Mouse (Mus musculus): ENCODE measurements around the gene Hif3a.

Hif3a gene

DNA sequence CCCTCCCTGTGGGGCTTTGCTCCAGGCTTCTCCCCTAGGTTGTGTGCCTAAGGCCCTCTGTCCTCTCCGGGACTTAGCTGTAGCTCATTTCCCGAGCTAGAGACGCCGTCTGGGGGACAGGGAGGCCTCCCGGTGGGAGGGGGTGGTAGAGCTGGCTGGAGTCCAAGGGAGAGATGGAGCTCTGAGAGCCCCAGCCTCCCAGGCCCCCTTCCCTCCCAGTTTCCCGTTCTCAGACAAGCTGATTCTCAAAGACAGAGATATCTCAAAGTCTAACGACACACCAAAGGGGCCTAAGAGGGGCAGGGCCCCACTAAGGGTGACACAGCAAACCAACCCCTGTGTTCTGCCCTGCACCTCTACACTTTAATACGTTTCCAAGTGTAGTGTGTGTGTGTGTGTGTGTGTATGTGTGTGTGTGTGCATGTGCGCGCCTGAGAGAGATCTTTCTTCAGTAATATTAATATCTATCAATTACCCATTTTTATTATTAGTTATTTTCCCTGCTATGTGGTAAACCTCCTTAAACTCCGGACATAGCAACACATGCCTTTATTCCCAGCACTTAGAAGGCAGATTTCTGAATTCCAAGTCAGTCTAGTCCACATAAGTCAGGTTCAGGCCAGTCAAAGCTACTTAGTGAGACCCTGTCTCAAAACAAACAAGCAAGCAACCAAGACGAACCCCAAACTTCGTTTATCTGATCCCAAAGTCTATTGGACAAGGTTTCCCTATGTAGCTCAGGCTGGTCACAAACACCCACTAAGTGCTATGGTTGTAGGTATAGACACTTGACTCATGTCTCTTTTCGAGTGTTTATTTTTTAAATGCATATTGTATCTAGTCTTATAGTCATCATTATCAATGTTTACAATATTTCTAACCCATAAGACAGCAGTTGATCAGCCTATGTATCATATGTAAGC lies 5.4 kb downstream of the Hif3a start:
- peak; percentile 50 for DNase-seq

DNA sequence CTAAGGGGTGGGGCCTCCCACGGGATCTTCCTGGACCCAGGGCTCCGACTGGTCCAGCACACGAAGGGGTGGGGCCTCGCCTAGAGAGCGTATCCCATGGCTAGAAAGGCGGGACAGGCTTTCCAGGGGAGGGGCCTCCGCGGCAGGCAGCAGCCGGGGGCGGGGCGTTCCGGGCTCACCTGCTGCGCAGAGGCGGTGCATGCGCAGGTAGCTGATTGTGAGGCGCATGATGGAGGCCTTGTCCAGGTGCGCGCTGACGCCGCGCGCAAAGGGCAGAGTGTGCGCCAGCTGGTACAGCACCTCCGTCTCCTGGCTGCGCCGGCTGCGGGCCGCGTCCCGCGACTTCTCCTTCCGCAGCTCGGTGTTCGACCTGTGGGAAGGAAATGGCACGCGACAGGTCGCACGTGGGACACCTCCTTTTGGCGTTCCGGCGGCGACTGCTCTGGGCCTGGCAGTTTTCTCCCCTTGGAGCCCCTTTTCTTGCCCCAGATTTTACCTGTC lies 6.1 kb downstream of the Hif3a start:
- DNase-seq, result peak; percentile 87

DNA sequence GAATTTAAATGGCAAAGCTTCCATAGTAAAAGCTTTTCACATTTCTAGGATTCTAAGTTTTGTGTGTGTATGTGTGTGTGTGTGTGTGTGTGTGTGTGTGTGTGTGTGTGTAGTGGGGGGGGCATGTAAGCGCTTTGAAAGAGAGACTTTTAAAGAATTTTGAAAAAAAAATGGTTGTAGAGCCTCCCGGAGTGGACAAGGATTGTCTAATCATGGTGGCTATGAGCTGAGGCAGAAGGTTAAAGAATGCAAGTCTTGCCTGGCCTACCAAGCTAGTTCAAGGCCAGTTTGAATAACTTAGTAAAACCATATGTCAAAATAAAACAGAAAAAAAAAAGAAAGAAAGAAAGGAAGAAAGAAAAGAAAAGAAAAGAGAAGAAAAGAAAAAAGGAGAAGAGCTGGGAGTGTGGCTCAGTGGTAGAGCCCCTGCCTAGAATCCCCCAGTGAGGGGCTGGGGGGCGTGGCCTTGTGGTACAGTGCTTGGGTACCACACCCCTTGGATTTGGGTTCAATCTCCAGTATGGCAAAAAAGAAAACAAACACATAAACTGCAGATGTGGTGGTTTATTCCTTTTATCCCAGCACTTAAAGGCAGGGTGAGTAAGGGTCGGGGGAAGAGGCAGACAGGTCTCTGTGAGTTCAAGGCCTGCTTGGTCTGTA lies 6.8 kb downstream of the Hif3a start:
- DNase-seq, result peak; percentile 5

DNA sequence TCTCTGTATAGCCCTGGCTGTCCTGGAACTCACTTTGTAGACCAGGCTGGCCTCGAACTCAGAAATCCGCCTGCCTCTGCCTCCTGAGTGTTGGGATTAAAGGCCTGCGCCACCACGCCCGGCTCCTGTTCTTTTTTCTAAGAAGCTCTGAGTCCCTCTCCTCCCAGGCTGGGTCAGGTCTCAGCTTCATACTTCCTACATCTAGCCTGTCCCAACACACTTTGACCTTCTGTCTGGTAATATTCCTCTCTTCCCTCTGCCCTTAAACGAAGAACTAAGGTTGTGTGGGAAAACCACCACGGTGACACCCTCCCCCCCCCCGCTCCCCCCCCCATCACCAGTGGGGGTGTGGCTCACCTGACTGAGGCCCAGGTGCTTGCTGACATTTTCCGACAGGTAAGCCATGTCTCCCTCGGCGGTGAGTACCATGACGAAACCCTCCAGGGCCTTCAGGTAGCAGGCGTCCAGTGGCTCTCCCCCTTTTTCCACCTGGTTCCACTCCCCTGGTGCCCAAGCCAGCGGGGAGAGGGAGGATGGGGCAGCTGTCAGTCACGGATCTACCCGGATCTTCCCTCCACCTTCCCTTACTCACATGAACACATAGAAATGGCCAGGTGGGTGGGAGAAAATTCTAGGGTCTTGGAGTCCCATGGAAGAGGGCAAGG lies 7.8 kb downstream of the Hif3a start:
- no peak for DNase-seq

DNA sequence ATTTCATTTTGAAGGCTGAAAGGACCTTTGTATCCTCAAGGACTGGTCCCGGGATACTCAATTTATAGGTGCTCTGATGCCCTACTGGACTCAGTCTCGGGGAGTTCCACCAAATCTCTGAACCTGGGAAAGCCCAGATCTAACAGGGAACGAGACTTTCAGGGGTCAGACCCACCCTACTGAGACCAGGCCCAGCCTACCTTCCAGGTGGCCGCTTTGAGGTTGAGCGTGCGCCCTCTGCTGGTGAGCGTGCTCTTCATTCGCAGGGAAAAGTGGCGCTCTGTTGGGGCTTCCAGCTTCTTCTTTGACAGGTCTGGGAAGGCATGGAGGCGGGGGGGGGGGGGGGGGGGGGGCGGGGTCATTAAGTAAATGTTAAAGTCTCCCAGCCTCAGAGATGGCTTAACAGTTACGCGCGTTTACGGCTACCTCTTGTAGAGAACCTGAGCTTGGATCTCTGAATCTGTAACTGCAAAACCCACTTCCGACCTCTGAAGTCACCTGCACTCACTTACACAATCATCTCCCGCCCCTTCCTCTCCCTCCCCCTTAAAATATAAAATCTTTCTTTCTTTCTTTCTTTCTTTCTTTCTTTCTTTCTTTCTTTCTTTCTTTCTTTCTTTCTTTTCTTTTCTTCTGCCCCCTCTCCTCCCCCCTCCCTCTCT lies 11.2 kb downstream of the Hif3a start:
- DNase-seq, result peak; percentile 86

DNA sequence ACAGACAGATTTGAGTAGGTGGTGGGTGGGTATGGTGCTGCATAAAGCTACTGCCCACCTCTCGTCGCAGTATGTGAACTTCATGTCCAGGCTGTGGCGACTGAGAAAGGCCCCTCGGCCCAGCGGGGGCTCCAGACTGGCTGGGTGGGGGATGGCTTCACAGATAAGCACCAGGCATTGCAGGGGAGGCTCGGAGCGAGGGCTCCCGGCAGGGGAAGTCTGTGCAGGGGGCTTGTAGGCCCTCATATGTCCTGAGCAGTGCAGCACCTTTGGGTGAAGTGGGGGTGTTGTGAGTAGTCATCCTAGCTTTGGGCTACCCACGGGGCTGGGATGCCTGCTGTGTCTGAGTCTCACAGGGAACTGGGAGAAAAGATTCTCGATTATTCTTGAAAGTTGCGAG lies 11.7 kb downstream of the Hif3a start:
- DNase-seq, result no peak

DNA sequence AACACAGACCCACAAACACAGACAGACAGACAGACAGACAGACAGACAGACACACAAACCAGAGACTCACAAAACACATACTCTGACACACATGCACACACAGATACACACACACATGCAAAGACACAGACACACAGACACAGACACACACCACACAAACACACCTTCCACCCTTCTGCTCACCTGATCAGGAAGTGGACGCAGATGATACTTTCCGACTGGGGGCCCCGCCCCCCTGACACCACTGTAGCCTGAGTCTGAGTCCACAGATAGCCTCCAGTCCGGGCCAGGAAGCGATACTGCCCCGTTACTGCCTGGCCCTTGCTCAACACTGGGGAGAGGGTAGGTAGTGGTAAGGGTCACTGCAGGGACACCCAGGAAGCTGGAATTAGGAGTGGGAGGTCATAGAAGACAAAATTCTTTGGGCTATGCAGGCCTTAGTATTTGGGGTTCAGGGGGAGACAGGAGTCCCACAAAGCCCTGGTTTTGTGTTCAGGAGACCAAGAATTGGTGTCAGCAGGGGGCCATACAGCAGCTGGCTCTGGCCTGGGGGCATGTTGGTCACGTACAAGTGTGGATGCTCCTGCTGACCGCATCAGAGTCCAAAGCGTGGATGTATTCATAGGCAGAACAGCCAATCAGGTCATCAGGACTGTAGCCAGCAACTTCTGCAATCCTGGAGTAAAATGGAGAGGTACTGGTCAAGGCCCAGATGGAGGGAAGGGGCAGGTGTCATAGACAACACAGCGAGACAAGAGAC lies 13.6 kb downstream of the Hif3a start:
- DNase-seq, result no peak

DNA sequence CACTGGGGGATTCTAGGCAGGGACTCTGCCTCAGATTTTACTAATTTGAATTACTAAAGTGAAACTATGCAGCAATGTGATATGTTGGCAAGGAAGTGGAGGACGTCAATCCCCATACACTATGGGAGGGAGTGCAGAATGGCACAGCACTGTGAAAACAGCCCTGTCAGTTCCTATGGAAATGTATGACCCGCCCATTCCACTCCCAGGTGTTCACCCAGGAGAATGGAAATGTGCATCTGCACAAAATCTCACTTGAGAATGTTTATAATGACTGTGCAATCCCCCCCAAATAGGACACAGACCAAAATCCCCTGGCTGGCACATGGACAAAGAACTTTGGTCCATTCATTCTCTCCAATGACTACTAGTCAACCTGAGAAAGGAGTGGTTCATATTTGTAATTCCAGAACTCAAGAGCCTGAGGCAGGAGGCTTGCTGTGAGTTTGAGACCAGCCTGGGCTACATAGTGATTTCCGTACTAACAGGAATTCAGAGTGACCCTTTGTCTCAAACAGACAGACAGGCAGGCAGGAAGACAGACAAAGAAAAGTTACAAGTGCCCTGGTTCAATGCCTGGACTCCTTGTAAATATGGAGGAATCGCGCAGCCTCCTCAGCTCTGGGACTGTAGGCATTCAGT lies 15.1 kb downstream of the Hif3a start:
- DNase-seq, result no peak

DNA sequence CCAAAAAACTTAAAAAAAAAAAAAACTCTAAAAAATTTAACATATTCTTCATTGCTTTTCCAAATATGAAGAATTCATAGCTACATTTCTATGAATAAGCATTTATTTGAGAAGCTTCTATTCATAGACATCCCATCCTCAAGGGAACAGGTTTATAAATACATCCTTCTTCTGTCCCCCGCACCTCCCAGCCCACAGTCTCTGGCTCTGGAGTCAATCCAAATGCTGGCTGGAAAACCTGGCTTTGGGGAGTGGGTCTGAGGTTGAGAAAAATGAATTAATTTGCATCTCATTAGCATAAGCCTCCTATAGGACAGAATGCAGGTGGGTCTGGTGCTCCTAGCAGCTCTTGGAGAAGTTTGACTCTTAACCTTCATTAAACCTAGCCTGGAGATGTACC lies 16.5 kb downstream of the Hif3a start:
- DNase-seq, result no peak

DNA sequence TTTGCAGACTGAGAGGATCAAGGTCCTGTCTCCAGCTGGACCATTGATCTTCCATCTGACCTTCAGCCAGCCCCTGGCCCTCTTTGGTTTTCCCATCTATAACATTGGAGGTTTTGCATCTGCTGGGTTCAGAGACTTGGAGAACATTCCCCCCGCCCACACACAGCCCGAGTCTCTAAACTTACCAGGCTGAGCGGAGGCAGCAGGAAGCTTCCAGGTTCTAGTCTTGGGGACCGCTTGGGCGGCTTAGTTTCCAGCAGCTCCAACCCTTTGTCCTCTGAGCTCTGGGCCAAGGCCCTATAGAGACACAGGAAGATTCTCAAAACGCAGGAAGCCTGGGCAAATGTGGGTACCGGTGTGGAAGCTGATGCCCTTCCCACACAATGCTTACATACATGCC lies 22.9 kb downstream of the Hif3a start:
- no peak for DNase-seq

DNA sequence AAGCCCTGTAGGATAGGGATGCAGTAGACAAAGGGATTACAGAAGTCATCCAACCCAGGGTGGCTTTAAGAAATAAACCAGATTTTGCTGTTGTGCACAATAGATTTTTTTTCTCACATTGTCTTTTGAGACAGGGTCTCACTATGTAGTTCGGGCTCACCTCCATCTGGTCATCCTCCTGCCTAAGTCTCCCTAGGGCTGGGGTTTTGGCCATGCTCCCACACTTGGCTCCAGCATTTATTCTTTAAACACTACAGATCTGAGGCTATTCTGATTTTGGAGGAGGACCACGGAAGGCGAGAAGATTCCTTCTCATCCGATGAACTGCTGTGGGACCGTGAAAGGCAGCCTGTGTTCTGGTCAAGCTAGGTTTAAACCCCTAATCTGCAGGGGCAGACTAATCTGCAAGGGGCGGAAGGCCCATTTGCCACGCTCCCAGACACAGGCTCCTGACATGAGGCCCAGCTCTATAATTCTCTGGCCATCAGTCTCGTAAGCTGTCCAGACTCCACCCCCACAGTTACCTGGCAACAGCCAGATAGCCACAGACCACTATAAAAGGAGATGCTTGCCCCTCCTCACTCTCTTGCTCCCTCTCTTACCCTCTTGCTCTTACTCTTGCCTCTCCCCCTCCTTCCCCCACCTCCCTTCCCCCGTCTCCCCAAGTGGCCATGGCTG lies 24.1 kb downstream of the Hif3a start:
- no peak for DNase-seq

DNA sequence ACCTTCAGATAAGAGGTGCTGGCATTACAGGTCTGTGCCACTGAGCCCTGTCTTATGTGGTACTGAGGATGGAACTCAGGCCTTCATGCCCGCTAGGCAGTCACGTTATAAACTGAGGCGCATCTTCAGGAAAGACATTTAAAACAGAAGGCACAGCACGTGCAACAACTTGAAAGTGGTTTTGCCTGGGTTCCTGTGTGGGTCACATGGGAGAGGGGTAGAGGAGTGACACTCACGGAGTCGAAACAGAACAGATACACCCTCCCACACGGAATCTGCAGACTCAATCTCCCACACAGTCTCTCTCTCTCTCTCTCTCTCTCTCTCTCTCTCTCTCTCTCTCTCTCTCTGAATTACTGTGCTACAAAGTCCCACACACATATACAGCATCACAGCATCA lies 32.0 kb downstream of the Hif3a start:
- DNase-seq, result no peak

DNA sequence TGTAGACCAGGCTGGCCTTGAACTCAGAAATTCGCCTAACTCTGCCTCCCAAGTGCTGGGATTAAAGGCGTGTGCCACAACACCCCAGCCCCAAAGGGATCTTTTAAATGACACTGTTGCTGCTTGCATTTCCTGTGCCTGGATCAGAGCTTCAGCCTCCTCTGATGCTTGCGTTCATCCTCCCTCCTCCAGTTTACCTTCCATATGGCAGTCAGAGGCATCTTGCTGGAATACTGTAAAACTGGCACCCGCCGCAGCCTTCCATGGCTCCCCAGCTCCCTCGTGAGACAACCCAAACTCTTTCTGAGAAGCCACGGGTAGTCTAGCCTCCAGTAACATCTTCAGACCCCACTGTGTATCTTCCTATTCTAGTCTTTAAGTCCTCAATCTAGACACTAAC lies 33.3 kb downstream of the Hif3a start:
- DNase-seq, result no peak

DNA sequence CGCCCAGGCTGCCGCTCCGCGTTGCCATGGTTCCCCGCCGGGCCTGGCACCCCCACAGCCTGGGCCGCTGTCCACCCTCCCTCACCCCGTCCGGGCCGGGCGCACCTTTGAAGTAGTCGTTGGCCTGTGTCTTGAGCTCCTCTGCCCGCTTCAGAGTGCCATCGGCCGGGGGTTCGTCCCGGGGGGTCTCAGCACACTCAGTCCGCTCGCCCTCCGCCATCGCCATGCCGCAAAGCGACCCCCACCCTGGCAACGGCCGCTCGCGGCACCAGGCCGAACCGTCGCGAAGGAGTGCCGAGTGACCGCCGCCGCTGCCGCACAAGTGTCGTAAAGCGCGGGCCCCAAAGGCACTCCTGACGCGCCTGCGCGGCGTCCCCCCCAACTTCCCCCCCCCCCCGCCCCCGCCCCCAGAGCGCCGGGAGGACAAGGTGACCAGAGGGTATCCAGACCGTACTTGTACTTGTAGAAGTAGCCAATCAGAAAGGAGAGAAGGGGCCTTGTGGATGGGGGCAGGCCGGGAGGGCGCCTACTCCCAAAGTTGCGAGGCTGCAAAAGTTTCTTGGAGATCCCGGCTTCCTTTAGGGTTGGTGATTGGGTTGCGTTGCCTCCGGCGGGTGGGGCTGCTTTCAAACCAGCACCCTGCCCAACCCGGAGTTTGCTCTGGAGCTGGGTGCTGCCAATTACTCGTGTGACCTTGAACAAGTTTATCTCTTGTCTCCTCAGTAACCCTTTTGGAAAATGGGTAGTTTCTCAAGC lies 34.5 kb downstream of the Hif3a start, which contains the start of gene Ppp5c:
Gene Ppp5c, minus strand, starts transcription at position 337 of the 756 bp plus-strand sequence.
- peak; percentile 97 for DNase-seq

DNA sequence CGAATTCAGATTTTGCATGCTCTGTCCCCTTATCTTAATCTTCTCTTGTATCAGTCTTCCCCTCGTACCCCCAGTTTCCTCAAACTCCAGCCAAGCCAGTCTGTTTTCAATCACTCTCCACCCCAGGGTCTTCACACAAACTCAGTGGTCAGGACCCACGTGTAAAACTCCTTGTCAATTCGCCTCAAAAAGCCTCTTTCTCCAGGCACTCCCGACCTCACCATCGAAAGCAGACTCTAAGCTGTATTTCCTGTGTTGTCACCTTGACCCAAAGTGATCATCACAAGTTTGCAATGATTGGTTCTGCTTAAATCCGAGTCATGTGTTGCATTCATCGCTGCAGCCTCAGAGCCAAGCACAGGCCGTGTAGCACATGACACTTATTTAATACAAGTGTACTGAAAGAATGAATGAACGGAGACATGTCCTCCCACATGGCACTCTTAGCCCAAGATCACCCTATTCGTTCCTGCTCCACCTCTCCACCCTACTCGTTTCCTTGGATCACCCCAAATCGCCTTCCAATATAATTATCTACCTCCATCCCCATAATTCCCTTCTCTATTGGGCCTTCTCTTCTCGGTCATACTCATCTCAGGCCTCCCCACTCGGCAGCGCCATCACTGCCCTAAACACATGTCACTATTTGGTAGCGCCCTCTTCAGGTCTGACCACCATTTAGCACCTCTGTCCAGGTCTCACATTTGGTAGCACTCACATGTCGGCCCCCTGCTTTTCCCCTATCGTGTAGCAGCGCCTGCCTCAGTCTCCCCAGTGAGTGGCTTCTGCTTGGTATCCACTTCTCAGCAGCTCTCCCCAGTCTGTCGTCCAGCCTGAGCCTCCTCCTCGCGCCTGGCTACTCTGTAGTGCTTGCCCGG lies 35.3 kb downstream of the Hif3a start:
- DNase-seq, result peak; percentile 84

DNA sequence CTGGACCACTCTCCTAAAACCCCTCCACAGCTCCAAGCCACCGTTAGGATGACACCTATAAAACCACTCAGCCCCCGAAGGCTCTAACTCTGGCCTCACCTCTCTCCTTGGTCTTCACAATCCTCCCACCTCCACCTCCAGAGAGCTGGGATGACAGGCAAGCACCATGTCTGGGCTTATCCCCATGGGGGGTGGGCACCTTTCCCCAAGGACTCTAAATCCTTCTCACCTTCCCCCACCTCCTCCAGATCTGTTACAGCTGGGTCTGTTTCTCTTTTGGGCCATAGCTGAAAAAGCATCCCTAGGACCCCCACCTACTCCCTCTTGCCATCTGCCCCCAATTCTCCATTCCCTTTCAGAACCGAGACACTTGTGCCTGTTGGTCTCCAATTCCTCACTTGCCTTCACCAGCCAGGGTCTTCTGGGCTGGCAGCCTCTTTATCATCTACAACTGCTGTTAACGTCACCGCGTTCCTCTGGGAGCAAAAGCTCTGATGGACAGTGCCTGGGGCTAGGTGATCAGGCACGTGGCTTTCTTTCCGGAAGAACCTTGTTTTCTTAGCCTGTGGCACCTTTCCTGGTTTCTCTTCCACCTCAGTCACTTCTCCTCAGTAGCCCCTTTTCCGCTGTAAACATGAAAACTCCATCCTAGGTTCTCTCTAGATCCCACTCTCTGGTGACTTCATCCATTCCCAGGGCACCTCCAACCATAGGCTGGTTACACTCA lies 36.2 kb downstream of the Hif3a start:
- DNase-seq, result no peak

DNA sequence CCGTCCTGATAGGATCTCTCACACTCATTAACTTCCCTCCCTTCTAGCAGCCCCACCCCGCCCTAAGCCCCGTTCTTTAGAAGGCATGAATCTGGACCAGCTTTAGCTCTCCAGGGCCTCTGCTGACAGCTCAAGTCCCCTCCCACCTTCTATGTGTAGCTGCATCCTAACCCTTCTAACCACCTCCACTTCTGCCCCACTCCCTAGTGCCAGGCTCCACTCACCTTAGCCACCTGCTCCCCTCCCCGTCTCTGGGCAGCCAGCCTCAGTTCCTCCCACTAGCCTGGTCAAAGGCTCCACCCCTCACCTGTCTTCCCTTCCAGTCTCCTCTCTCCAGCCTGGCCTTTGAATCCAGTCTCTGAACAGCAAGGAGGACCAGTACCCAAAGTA lies 36.7 kb downstream of the Hif3a start:
- no peak for DNase-seq

DNA sequence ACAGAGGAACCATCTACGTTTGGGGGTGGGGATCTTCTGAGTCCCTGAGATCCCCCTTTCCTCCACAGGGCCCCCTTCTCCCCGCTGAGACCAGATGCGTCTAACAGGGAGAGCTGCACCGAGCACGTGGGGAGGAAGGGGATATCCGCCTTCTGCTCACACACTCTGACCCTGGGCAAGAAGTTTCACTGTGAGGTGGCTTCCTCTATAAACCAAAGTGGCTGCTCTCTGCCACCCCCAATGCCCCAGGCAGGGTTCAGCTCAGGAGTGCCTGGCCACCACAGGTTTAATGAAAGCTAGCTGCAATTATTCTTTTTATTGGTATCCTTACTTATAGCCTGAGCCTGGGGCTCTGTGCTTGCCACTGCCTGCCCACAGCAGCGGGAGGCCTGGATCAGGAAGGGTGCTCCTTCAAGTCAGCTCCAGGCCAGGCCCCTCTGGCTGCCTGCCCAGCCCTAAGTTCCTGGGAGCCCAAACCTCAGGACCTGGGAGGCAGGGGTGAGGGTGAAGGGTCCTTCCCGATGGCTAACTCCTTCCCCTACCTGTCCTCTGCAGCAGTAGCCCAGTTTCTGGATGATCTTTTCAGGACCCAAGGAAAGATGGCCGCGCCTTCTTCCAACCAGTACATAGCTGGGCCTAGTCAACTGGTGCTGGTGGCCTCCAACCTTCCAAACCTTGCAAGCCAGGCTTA lies 37.3 kb downstream of the Hif3a start:
- no peak for DNase-seq

Measured in embryo, embryonic 11 days (tissue).